Mouse (Mus musculus) myocyte (in vitro differentiated cells): ENCODE measurements around the gene Tuba4a. TPM values are rescaled to one million over a fixed set of nuclear protein-coding genes. Genes with fewer than 3 reads are reported as not detected.

Experiments
- H3K27me3 ChIP-seq: one replicate; pipeline ENCODE4 v1.6.1; 2011; ENCODE audit not compliant: control insufficient read depth, insufficient read depth, insufficient read length
- H3K36me3 ChIP-seq: one replicate; pipeline ENCODE4 v1.6.1; 2011; ENCODE audit not compliant: control insufficient read depth, insufficient read depth
- H3K4me2 ChIP-seq: one replicate; pipeline ENCODE4 v1.6.1; 2011; ENCODE audit warnings: low read depth, control low read depth
- H3K4me3 ChIP-seq: one replicate; pipeline ENCODE4 v1.5.1; 2011; ENCODE audit warnings: mild to moderate bottlenecking, control low read depth, moderate library complexity
- H3K79me2 ChIP-seq: one replicate; pipeline ENCODE4 v1.6.1; 2011; ENCODE audit not compliant: control insufficient read depth, insufficient read depth
- H3ac ChIP-seq: one replicate; pipeline ENCODE4 v1.6.1; 2011; ENCODE audit not compliant: control insufficient read depth, insufficient read length
- CEBPB ChIP-seq: IDR thresholded peaks from 2 replicates; pipeline ENCODE4 v1.6.1; 2011; ENCODE audit warnings: mild to moderate bottlenecking, moderate library complexity; ENCODE audit not compliant: poor library complexity, insufficient read depth, severe bottlenecking
- E2F4 ChIP-seq: IDR thresholded peaks from one replicate; pipeline ENCODE4 v1.6.1; 2011; ENCODE audit warnings: mild to moderate bottlenecking, control low read depth, moderate library complexity; ENCODE audit not compliant: insufficient read depth
- MAX ChIP-seq: IDR thresholded peaks from one replicate; pipeline ENCODE4 v1.6.1; 2011; ENCODE audit warnings: low read depth, mild to moderate bottlenecking, control low read depth
- MYOD1 ChIP-seq, 3 experiments: IDR thresholded peaks; one replicate each; pipeline ENCODE4 v1.6.1; 2011; ENCODE audit warnings: control low read depth in 2 of 3, low read depth in 2 of 3, mild to moderate bottlenecking in 2 of 3, moderate library complexity in 1 of 3; ENCODE audit not compliant: insufficient read length in 2 of 3, control insufficient read depth in 1 of 3
- MYOG ChIP-seq, 3 experiments: IDR thresholded peaks; one replicate each; pipeline ENCODE4 v1.6.1; 2011; ENCODE audit warnings: control low read depth in 2 of 3, low read depth in 2 of 3, mild to moderate bottlenecking in 2 of 3; ENCODE audit not compliant: insufficient read length in 2 of 3, control insufficient read depth in 1 of 3, insufficient read depth in 1 of 3
- POLR2A ChIP-seq: IDR thresholded peaks from one replicate; pipeline ENCODE4 v1.6.1; 2011; ENCODE audit warnings: low read depth, mild to moderate bottlenecking, control low read depth, moderate library complexity; ENCODE audit not compliant: insufficient read length
- POLR2AphosphoS2 ChIP-seq: IDR thresholded peaks from one replicate; pipeline ENCODE4 v1.6.1; 2011; ENCODE audit warnings: low read depth, control low read depth; ENCODE audit not compliant: insufficient read length
- REST ChIP-seq: IDR thresholded peaks from one replicate; pipeline ENCODE4 v1.6.1; 2011; ENCODE audit warnings: mild to moderate bottlenecking, control low read depth, moderate library complexity; ENCODE audit not compliant: insufficient read depth, insufficient read length
- SRF ChIP-seq: IDR thresholded peaks from one replicate; pipeline ENCODE4 v1.6.1; 2011; ENCODE audit warnings: low read depth; ENCODE audit not compliant: control insufficient read depth, insufficient read length
- TCF12 ChIP-seq: IDR thresholded peaks from one replicate; pipeline ENCODE4 v1.6.1; 2011; ENCODE audit warnings: mild to moderate bottlenecking, control low read depth; ENCODE audit not compliant: poor library complexity, insufficient read depth, severe bottlenecking
- TCF3 ChIP-seq: IDR thresholded peaks from one replicate; pipeline ENCODE4 v1.6.1; 2011; ENCODE audit warnings: low read depth, control low read depth; ENCODE audit not compliant: insufficient read length
- USF1 ChIP-seq: IDR thresholded peaks from one replicate; pipeline ENCODE4 v1.6.1; 2011; ENCODE audit warnings: low read depth, mild to moderate bottlenecking, control low read depth, moderate library complexity
- polyA plus RNA-seq: library from polyadenylated mRNA; unstranded; fragments of >200 nt; fragmentation: generic; extraction: Trizol; gene quantifications from one replicate; pipeline ENCODE4 v1.2.1, GENCODE M21; 2012; ENCODE audit warnings: missing spikeins

Tuba4a gene
- polyA plus RNA-seq, 1 experiment: 210 TPM

- Histone ChIP-seq H3K27me3 (no peaks in the 10 kb centered on the region), H3K36me3 (peaks cover 18% of the 10 kb centered on the region), H3ac (peak overlapping the region; percentile 2), H3K4me2 (peak overlapping the region; percentile 95), H3K4me3 (peak overlapping the region; percentile 71), H3K79me2 (peaks cover 24% of the 10 kb centered on the region)
- TF ChIP-seq POLR2A (peak; percentile 16), SRF (no peak), POLR2AphosphoS2 (peak; percentile 16), MYOD1 (IDR thresholded peaks at IDR 0.05; ENCODE audit: control insufficient read depth in 1 of 3, insufficient read length in 2 of 3, low read depth in 2 of 3) (peak in 2 of 3 experiments; percentile 94 to 97), MYOG (IDR thresholded peaks at IDR 0.05; ENCODE audit: control insufficient read depth in 1 of 3, insufficient read depth in 1 of 3, insufficient read length in 2 of 3, low read depth in 2 of 3) (peak; percentile 6 to 86 (median 74)), TCF12 (peak; percentile 69), REST (no peak), E2F4 (no peak), MAX (no peak), USF1 (peak; percentile 25), TCF3 (peak; percentile 26), CEBPB (no peak)
Measured at GRCm38 (mm10) chr1:75218227-75219001, 1.3 kb downstream of the Tuba4a start.

GRCm38 (mm10) chr1:75217893-75218226, 1.8 kb downstream of the Tuba4a start:
- Histone ChIP-seq H3K36me3 (peaks cover 22% of the 10 kb centered on the region), H3K4me3 (peak overlapping the region; percentile 71), H3K4me2 (peak overlapping the region; percentile 95), H3K79me2 (peaks cover 24% of the 10 kb centered on the region), H3K27me3 (no peaks in the 10 kb centered on the region), H3ac (peak overlapping the region; percentile 2)
- TF ChIP-seq POLR2AphosphoS2 (no peak), E2F4 (no peak), SRF (no peak), TCF12 (no peak), MYOG (IDR thresholded peaks at IDR 0.05; ENCODE audit: control insufficient read depth in 1 of 3, insufficient read depth in 1 of 3, insufficient read length in 2 of 3, low read depth in 2 of 3) (no peak), REST (no peak), CEBPB (no peak), TCF3 (no peak), USF1 (no peak), MYOD1 (IDR thresholded peaks at IDR 0.05; ENCODE audit: control insufficient read depth in 1 of 3, insufficient read length in 2 of 3, low read depth in 2 of 3) (no peak), MAX (no peak), POLR2A (no peak)

GRCm38 (mm10) chr1:75216797-75217585, 2.7 kb downstream of the Tuba4a start:
- Histone ChIP-seq H3K79me2 (peaks cover 33% of the 10 kb centered on the region), H3ac (no peak overlapping the region), H3K4me3 (peak overlapping the region; percentile 71), H3K4me2 (peak overlapping the region; percentile 95), H3K27me3 (no peaks in the 10 kb centered on the region), H3K36me3 (peaks cover 22% of the 10 kb centered on the region)
- peak; percentile 68 for TF ChIP-seq POLR2AphosphoS2
- TF ChIP-seq MAX: no peak
- TF ChIP-seq MYOD1 (IDR thresholded peaks at IDR 0.05; ENCODE audit: control insufficient read depth in 1 of 3, insufficient read length in 2 of 3, low read depth in 2 of 3): peak in 1 of 3 experiments; percentile 11

GRCm38 (mm10) chr1:75215785-75216184, 3.9 kb downstream of the Tuba4a start:
- no peaks in the 10 kb centered on the region for H3K27me3 ChIP-seq
- H3K36me3 ChIP-seq: peaks cover 22% of the 10 kb centered on the region
- H3K4me2 ChIP-seq: peak overlapping the region; percentile 95
- H3K79me2 ChIP-seq: peaks cover 45% of the 10 kb centered on the region
- no peak overlapping the region for H3ac ChIP-seq
- H3K4me3 ChIP-seq: no peak overlapping the region
- TF ChIP-seq MYOD1 (IDR thresholded peaks at IDR 0.05; ENCODE audit: control insufficient read depth in 1 of 3, insufficient read length in 2 of 3, low read depth in 2 of 3) (peak in 1 of 3 experiments; percentile 51), MYOG (IDR thresholded peaks at IDR 0.05; ENCODE audit: control insufficient read depth in 1 of 3, insufficient read depth in 1 of 3, insufficient read length in 2 of 3, low read depth in 2 of 3) (peak in 1 of 3 experiments; percentile 27), E2F4 (no peak), POLR2A (peak; percentile 28), POLR2AphosphoS2 (peak; percentile 83)

GRCm38 (mm10) chr1:75214886-75215285, 4.8 kb downstream of the Tuba4a start:
- Histone ChIP-seq H3K79me2 (peaks cover 46% of the 10 kb centered on the region), H3K36me3 (peaks cover 22% of the 10 kb centered on the region), H3K4me3 (no peak overlapping the region), H3ac (no peak overlapping the region), H3K4me2 (peak overlapping the region; percentile 95), H3K27me3 (no peaks in the 10 kb centered on the region)
- TF ChIP-seq USF1: no peak
- TF ChIP-seq TCF3: no peak
- TF ChIP-seq CEBPB: no peak
- TF ChIP-seq POLR2AphosphoS2: no peak
- TF ChIP-seq TCF12: no peak
- TF ChIP-seq MAX: no peak
- no peak for TF ChIP-seq E2F4
- TF ChIP-seq SRF: no peak
- TF ChIP-seq MYOD1 (IDR thresholded peaks at IDR 0.05; ENCODE audit: control insufficient read depth in 1 of 3, insufficient read length in 2 of 3, low read depth in 2 of 3): no peak
- no peak for TF ChIP-seq POLR2A
- no peak for TF ChIP-seq MYOG (IDR thresholded peaks at IDR 0.05; ENCODE audit: control insufficient read depth in 1 of 3, insufficient read depth in 1 of 3, insufficient read length in 2 of 3, low read depth in 2 of 3)
- TF ChIP-seq REST: no peak
